Mouse (Mus musculus) neural tube, embryonic 15.5 days (tissue): ENCODE data around the gene Ythdf2. TPM values are rescaled to one million over a fixed set of nuclear protein-coding genes. Genes with fewer than 3 reads are reported as not detected.

Source experiments
- ATAC-seq: fragments of 200-750 bp; cut with Nextera tagmentation; 2 replicates; pipeline ENCODE4 v1.8.0; 2017; ENCODE audit warnings: mild to moderate bottlenecking, moderate TSS enrichment, moderate library complexity; ENCODE audit not compliant: low FRiP score
- H3K27ac ChIP-seq: fragments of 300-500 bp; sonication (generic); replicated peaks from 2 replicates; pipeline ENCODE4 v1.5.1; 2015; ENCODE audit warnings: mild to moderate bottlenecking, inconsistent platforms
- H3K27me3 ChIP-seq: fragments of 300-500 bp; sonication (generic); replicated peaks from 2 replicates; pipeline ENCODE4 v1.6.1; 2015; ENCODE audit warnings: inconsistent platforms
- H3K36me3 ChIP-seq: fragments of 300-500 bp; sonication (generic); 2 replicates; pipeline ENCODE4 v1.6.1; 2015; ENCODE audit warnings: inconsistent platforms
- H3K4me1 ChIP-seq: fragments of 300-500 bp; sonication (generic); 2 replicates; pipeline ENCODE4 v1.6.1; 2015; ENCODE audit warnings: inconsistent platforms
- H3K4me2 ChIP-seq: fragments of 300-500 bp; sonication (generic); 2 replicates; pipeline ENCODE4 v1.6.1; 2015; ENCODE audit warnings: inconsistent platforms, mild to moderate bottlenecking, moderate library complexity
- H3K4me3 ChIP-seq: fragments of 300-500 bp; sonication (generic); replicated peaks from 2 replicates; pipeline ENCODE4 v1.5.1; 2015; ENCODE audit warnings: mild to moderate bottlenecking, inconsistent platforms
- H3K9ac ChIP-seq: fragments of 300-500 bp; sonication (generic); replicated peaks from 2 replicates; pipeline ENCODE4 v1.6.1; 2015; ENCODE audit warnings: mild to moderate bottlenecking, inconsistent platforms
- H3K9me3 ChIP-seq: fragments of 300-500 bp; sonication (generic); replicated peaks from 2 replicates; pipeline ENCODE4 v1.6.1; 2016; ENCODE audit warnings: inconsistent platforms
- WGBS: fragments of 180-500 bp; shearing (Covaris S2); methylation state at CpG from one replicate; pipeline ENCODE4 v1.1.7; 2015; ENCODE audit warnings: mixed read lengths; 5-methylcytosine and 5-hydroxymethylcytosine counted together
- microRNA-seq: library from miRNA; unstranded; fragments of <30 nt; microRNA quantifications from one replicate; pipeline ENCODE4, GENCODE M21; 2017
- polyA plus RNA-seq: library from polyadenylated mRNA; unstranded; fragments of >200 nt; fragmentation: Nextera tagmentation; extraction: Ambion mirVana; gene quantifications from 2 replicates; pipeline ENCODE4 v1.2.1, GENCODE M21; 2015

Gene Ythdf2
- polyA plus RNA-seq, 1 experiment from 2014 or later: 97.4 TPM

DNA sequence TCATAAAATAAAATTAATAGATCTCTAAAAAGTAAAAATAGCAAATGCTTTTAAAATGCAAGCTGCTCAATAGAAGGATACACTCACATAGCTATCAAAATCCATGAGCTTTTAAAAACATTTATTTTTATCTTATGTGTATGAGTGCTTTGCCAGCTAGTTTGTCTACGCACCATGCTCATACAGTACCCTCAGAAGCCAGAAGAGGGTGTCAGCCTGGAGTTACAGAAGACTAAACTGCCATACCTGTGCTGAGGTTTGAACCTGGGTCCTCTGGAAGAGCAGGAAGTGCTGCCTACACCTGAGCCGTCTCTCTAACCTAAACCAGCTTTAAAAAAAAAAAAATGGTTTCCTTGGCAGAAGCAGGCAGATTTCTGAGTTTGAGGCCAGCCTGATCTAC is 73.5 kb downstream of the Ythdf2 start:
- Histone ChIP-seq H3K4me2 (no peak overlapping the region), H3K36me3 (no peaks in the 10 kb centered on the region), H3K27me3 (peaks cover 27% of the 10 kb centered on the region), H3K4me1 (no peaks in the 10 kb centered on the region), H3K27ac (no peak overlapping the region), H3K9ac (no peak overlapping the region), H3K4me3 (no peak overlapping the region), H3K9me3 (no peaks in the 10 kb centered on the region)
- 94% methylated on average over 2 of the region's 2 CpGs for WGBS
- ATAC-seq: no peak

DNA sequence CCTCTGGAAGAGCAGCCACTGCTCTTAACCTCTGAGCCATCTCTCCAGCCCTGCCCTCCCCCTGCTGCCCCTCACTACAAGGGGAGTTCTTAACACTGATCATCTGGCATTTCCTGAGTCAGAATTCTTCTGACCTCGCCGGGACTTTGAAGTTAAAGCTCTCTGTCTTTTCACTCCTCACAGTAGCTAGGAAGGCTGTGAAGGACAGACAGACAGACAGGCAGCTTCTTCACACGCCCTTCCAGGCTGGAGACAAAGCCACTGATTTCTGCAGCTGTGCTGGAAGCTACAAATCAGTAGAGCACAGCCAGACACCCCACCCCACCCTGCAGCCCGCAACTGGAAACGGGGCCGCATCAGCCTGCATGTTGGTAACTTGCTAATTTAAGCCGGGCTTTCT is 75.1 kb downstream of the Ythdf2 start:
- Histone ChIP-seq H3K36me3 (no peaks in the 10 kb centered on the region), H3K4me2 (no peak overlapping the region), H3K9me3 (no peaks in the 10 kb centered on the region), H3K9ac (no peak overlapping the region), H3K4me1 (no peaks in the 10 kb centered on the region), H3K4me3 (no peak overlapping the region), H3K27ac (no peak overlapping the region), H3K27me3 (peaks cover 12% of the 10 kb centered on the region)
- no peak for ATAC-seq
- WGBS: 82% methylated on average over 7 of the region's 7 CpGs

Small RNAs within 50 kb of the gene (microRNA-seq; reads per million reads assigned to microRNA genes)
- not detected for gene Gm22033

Other genes with a start within 250 kb of the Ythdf2 start
- not detected in 2 replicates for gene Gm10300, start 137.6 kb downstream of the Ythdf2 start, polyA plus RNA-seq
- gene Epb41, start 137.0 kb downstream of the Ythdf2 start, polyA plus RNA-seq: 48.1 and 51.3 TPM in 2 replicates
- 0.90 and 1.1 TPM in 2 replicates for gene Oprd1, start 67.8 kb downstream of the Ythdf2 start, polyA plus RNA-seq
- 37.7 and 39.0 TPM in 2 replicates for gene Gmeb1, start 49.3 kb upstream of the Ythdf2 start, polyA plus RNA-seq
- 36.5 and 43.6 TPM in 2 replicates for gene Taf12, start 62.1 kb upstream of the Ythdf2 start, polyA plus RNA-seq
- gene Rab42, start 91.1 kb upstream of the Ythdf2 start, polyA plus RNA-seq: 3.4 and 3.5 TPM in 2 replicates
- 69.9 and 70.3 TPM in 2 replicates for gene Trnau1ap, start 117.2 kb upstream of the Ythdf2 start, polyA plus RNA-seq
- 28.2 and 45.5 TPM in 2 replicates for gene Rcc1, start 141.3 kb upstream of the Ythdf2 start, polyA plus RNA-seq
- gene Phactr4, start 210.2 kb upstream of the Ythdf2 start, polyA plus RNA-seq: 6.5 and 8.5 TPM in 2 replicates